Mouse (Mus musculus) liver, adult 2 months (tissue): ENCODE measurements around the gene Zfp346.

Experiments used
- CTCF ChIP-seq: fragments of 200-500 bp; IDR thresholded peaks from 2 replicates; pipeline ENCODE4 v1.5.1; 2011; ENCODE audit warnings: low read depth, low read length, control low read depth
- POLR2A ChIP-seq: fragments of 200-500 bp; IDR thresholded peaks from 2 replicates; pipeline ENCODE4 v1.6.1; 2011; ENCODE audit warnings: low read length, control low read depth; ENCODE audit not compliant: insufficient read depth; ENCODE audit errors: extremely low read depth

DNA sequence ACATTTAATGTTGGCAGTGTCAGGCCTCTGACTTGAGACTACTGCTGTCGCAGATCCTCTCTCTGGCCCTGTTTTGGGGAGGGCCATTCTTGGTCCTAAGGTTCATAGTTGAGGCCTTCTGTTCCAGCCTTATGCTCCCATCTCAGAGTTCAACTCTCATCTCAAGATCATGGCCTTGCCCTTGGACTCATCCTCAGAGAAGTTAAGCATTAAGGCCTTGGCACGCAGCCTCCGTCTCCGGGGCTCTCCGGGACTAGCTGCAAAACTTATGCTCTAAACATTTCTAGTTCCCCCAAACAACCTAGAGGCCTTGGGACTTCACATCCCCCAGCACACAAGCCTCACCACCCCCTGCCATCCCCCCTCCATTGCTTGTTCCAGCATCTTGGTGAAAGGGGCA is 63.1 kb downstream of the Zfp346 start:
- TF ChIP-seq CTCF (no peak), POLR2A (no peak)
